Mouse (Mus musculus): ENCODE measurements at regions not wholly inside any gene's neighbourhood (a gene's known extent, or its start where the extent isn't known, plus 50 kb on each side); places are given as distances from the start of the nearest gene placed in this dataset.

- Histone ChIP-seq H3K27me3 (ENCODE audit: control insufficient read depth, insufficient read depth, low read length, poor library complexity, severe bottlenecking) (no peaks in the 10 kb centered on the region), H3K36me3 (ENCODE audit: control insufficient read depth, insufficient read depth, low read length, poor library complexity, severe bottlenecking) (no peaks in the 10 kb centered on the region)
- no peak for DNase-seq (ENCODE audit: low read depth, low spot score)
Observed at GRCm38 (mm10) chr10:111778111-111778510, 194.4 kb upstream of the Krr1 start.

GRCm38 (mm10) chr10:111779956-111780355 lies 192.5 kb upstream of the Krr1 start:
- DNase-seq (ENCODE audit: low read depth, low spot score), result no peak
- H3K36me3 ChIP-seq (ENCODE audit: control insufficient read depth, insufficient read depth, low read length, poor library complexity, severe bottlenecking), result no peaks in the 10 kb centered on the region

GRCm38 (mm10) chr10:111782195-111782810 lies 190.2 kb upstream of the Krr1 start:
- H3K27me3 ChIP-seq (ENCODE audit: control insufficient read depth, insufficient read depth, low read length, poor library complexity, severe bottlenecking), result no peaks in the 10 kb centered on the region
- no peaks in the 10 kb centered on the region for H3K36me3 ChIP-seq (ENCODE audit: control insufficient read depth, insufficient read depth, low read length, poor library complexity, severe bottlenecking)
- DNase-seq (ENCODE audit: low read depth, low spot score), result peak; percentile 33

More at GRCm38 (mm10) chr10:111779956-111780355, 192.5 kb upstream of the Krr1 start:
- H3K27me3 ChIP-seq (ENCODE audit: control insufficient read depth, insufficient read depth, low read length, poor library complexity, severe bottlenecking), result no peaks in the 10 kb centered on the region

GRCm38 (mm10) chr10:111783496-111783895 lies 189.0 kb upstream of the Krr1 start:
- no peak for DNase-seq (ENCODE audit: low read depth, low spot score)
- Histone ChIP-seq H3K36me3 (ENCODE audit: control insufficient read depth, insufficient read depth, low read length, poor library complexity, severe bottlenecking) (no peaks in the 10 kb centered on the region), H3K27me3 (ENCODE audit: control insufficient read depth, insufficient read depth, low read length, poor library complexity, severe bottlenecking) (no peaks in the 10 kb centered on the region)

- H3K36me3 ChIP-seq (ENCODE audit: control insufficient read depth, insufficient read depth, low read length, poor library complexity, severe bottlenecking), result no peaks in the 10 kb centered on the region
- no peak for DNase-seq (ENCODE audit: low read depth, low spot score)
- no peaks in the 10 kb centered on the region for H3K27me3 ChIP-seq (ENCODE audit: control insufficient read depth, insufficient read depth, low read length, poor library complexity, severe bottlenecking)
Observed at GRCm38 (mm10) chr10:111784065-111784853, 188.2 kb upstream of the Krr1 start.

- H3K36me3 ChIP-seq (ENCODE audit: control insufficient read depth, insufficient read depth, low read length, poor library complexity, severe bottlenecking), result no peaks in the 10 kb centered on the region
- H3K27me3 ChIP-seq (ENCODE audit: control insufficient read depth, insufficient read depth, low read length, poor library complexity, severe bottlenecking), result no peaks in the 10 kb centered on the region
- DNase-seq (ENCODE audit: low read depth, low spot score), result no peak
Observed at GRCm38 (mm10) chr10:111787175-111787574, 185.3 kb upstream of the Krr1 start.

GRCm38 (mm10) chr10:111789264-111789663 lies 183.2 kb upstream of the Krr1 start:
- no peaks in the 10 kb centered on the region for H3K27me3 ChIP-seq (ENCODE audit: control insufficient read depth, insufficient read depth, low read length, poor library complexity, severe bottlenecking)
- DNase-seq (ENCODE audit: low read depth, low spot score), result no peak

GRCm38 (mm10) chr10:111790911-111791310 lies 181.6 kb upstream of the Krr1 start:
- H3K27me3 ChIP-seq (ENCODE audit: control insufficient read depth, insufficient read depth, low read length, poor library complexity, severe bottlenecking), result no peaks in the 10 kb centered on the region
- H3K36me3 ChIP-seq (ENCODE audit: control insufficient read depth, insufficient read depth, low read length, poor library complexity, severe bottlenecking), result no peaks in the 10 kb centered on the region
- no peak for DNase-seq (ENCODE audit: low read depth, low spot score)

More at GRCm38 (mm10) chr10:111789264-111789663, 183.2 kb upstream of the Krr1 start:
- H3K36me3 ChIP-seq (ENCODE audit: control insufficient read depth, insufficient read depth, low read length, poor library complexity, severe bottlenecking), result no peaks in the 10 kb centered on the region

- no peak for DNase-seq (ENCODE audit: low read depth, low spot score)
- H3K27me3 ChIP-seq (ENCODE audit: control insufficient read depth, insufficient read depth, low read length, poor library complexity, severe bottlenecking), result no peaks in the 10 kb centered on the region; the same call in 1 of the 2 replicates
- no peaks in the 10 kb centered on the region for H3K36me3 ChIP-seq (ENCODE audit: control insufficient read depth, insufficient read depth, low read length, poor library complexity, severe bottlenecking)
Observed at GRCm38 (mm10) chr10:111795056-111795455, 177.4 kb upstream of the Krr1 start.

- no peaks in the 10 kb centered on the region for H3K36me3 ChIP-seq (ENCODE audit: control insufficient read depth, insufficient read depth, low read length, poor library complexity, severe bottlenecking)
- DNase-seq (ENCODE audit: low read depth, low spot score), result no peak
- no peaks in the 10 kb centered on the region; the same call in 1 of the 2 replicates for H3K27me3 ChIP-seq (ENCODE audit: control insufficient read depth, insufficient read depth, low read length, poor library complexity, severe bottlenecking)
Observed at GRCm38 (mm10) chr10:111795756-111796155, 176.7 kb upstream of the Krr1 start.

GRCm38 (mm10) chr10:111798851-111799281 lies 173.6 kb upstream of the Krr1 start:
- no peaks in the 10 kb centered on the region for H3K36me3 ChIP-seq (ENCODE audit: control insufficient read depth, insufficient read depth, low read length, poor library complexity, severe bottlenecking)
- no peaks in the 10 kb centered on the region; the same call in 1 of the 2 replicates for H3K27me3 ChIP-seq (ENCODE audit: control insufficient read depth, insufficient read depth, low read length, poor library complexity, severe bottlenecking)
- no peak for DNase-seq (ENCODE audit: low read depth, low spot score)

- Histone ChIP-seq H3K36me3 (ENCODE audit: control insufficient read depth, insufficient read depth, low read length, poor library complexity, severe bottlenecking) (no peaks in the 10 kb centered on the region), H3K27me3 (ENCODE audit: control insufficient read depth, insufficient read depth, low read length, poor library complexity, severe bottlenecking) (no peaks in the 10 kb centered on the region; the same call in 1 of the 2 replicates)
- DNase-seq (ENCODE audit: low read depth, low spot score), result no peak
Observed at GRCm38 (mm10) chr10:111799850-111800589, 172.4 kb upstream of the Krr1 start.

GRCm38 (mm10) chr10:111800590-111800935 lies 171.9 kb upstream of the Krr1 start:
- Histone ChIP-seq H3K27me3 (ENCODE audit: control insufficient read depth, insufficient read depth, low read length, poor library complexity, severe bottlenecking) (no peaks in the 10 kb centered on the region; the same call in 1 of the 2 replicates), H3K36me3 (ENCODE audit: control insufficient read depth, insufficient read depth, low read length, poor library complexity, severe bottlenecking) (no peaks in the 10 kb centered on the region)
- DNase-seq (ENCODE audit: low read depth, low spot score), result no peak

- H3K27me3 ChIP-seq (ENCODE audit: control insufficient read depth, insufficient read depth, low read length, poor library complexity, severe bottlenecking), result no peaks in the 10 kb centered on the region; the same call in 1 of the 2 replicates
Observed at GRCm38 (mm10) chr10:111801021-111801793, 171.3 kb upstream of the Krr1 start.

More at GRCm38 (mm10) chr10:111801021-111801793, 171.3 kb upstream of the Krr1 start:
- H3K36me3 ChIP-seq (ENCODE audit: control insufficient read depth, insufficient read depth, low read length, poor library complexity, severe bottlenecking), result no peaks in the 10 kb centered on the region
- DNase-seq (ENCODE audit: low read depth, low spot score), result no peak

Measured in splenic B cell, adult 2 months (primary cell).